Mouse (Mus musculus) forebrain, embryonic 10.5 days (tissue): ENCODE results near the gene Ick. TPM values are rescaled to one million over a fixed set of nuclear protein-coding genes. Genes with fewer than 3 reads are reported as not detected.
"Not testable (repeated sequence)": the region's sequence is repeated elsewhere in the genome, so short reads cannot be mapped to it uniquely, and the experiment has no call there.

Experiments used
- DNase-seq: peaks from one replicate; pipeline ENCODE4 v3.0.0-alpha.2; 2017; ENCODE audit warnings: low spot score; ENCODE audit errors: extremely low spot score
- H3K27ac ChIP-seq: fragments of 300-500 bp; sonication (generic); 2 replicates; pipeline ENCODE4 v1.5.1; 2016; ENCODE audit warnings: mild to moderate bottlenecking
- H3K27me3 ChIP-seq: fragments of 300-500 bp; sonication (generic); 2 replicates; pipeline ENCODE4 v1.6.1; 2016; ENCODE audit warnings: mild to moderate bottlenecking; ENCODE audit not compliant: poor library complexity, severe bottlenecking
- H3K36me3 ChIP-seq: fragments of 300-500 bp; sonication (generic); replicated peaks from 2 replicates; pipeline ENCODE4 v1.6.1; 2016; ENCODE audit warnings: mild to moderate bottlenecking, moderate library complexity
- H3K4me1 ChIP-seq: fragments of 300-500 bp; sonication (generic); 2 replicates; pipeline ENCODE4 v1.6.1; 2016
- H3K4me3 ChIP-seq: fragments of 300-500 bp; sonication (generic); 2 replicates; pipeline ENCODE4 v1.5.1; 2016; ENCODE audit warnings: mild to moderate bottlenecking, moderate library complexity
- H3K9me3 ChIP-seq: fragments of 300-500 bp; sonication (generic); 2 replicates; pipeline ENCODE4 v1.6.1; 2016; ENCODE audit warnings: mild to moderate bottlenecking, moderate library complexity
- WGBS: fragments of 180-500 bp; shearing (Covaris S2); methylation state at CpG from one replicate; pipeline ENCODE4 v1.1.7; 2016; 5-methylcytosine and 5-hydroxymethylcytosine counted together
- polyA plus RNA-seq: library from polyadenylated mRNA; unstranded; fragments of >200 nt; fragmentation: Nextera tagmentation; extraction: Ambion mirVana; gene quantifications from 2 replicates; pipeline ENCODE4 v1.2.1, GENCODE M21; 2016

Gene Ick
- polyA plus RNA-seq, 1 experiment from 2014 or later, result 36.0 TPM

- peaks cover 61% of the 10 kb centered on the region for H3K36me3 ChIP-seq
- H3K4me3 ChIP-seq, result no peak overlapping the region
- H3K27ac ChIP-seq, result no peak overlapping the region
- no peak for DNase-seq
- H3K4me1 ChIP-seq, result peaks cover 20% of the 10 kb centered on the region
- 88% methylated on average over 6 of the region's 6 CpGs for WGBS
- H3K9me3 ChIP-seq, result no peaks in the 10 kb centered on the region
- H3K27me3 ChIP-seq, result no peaks in the 10 kb centered on the region
These were observed 17.0 kb downstream of the Ick start for GRCm38 (mm10) chr9:78126007-78126406.

DNA sequence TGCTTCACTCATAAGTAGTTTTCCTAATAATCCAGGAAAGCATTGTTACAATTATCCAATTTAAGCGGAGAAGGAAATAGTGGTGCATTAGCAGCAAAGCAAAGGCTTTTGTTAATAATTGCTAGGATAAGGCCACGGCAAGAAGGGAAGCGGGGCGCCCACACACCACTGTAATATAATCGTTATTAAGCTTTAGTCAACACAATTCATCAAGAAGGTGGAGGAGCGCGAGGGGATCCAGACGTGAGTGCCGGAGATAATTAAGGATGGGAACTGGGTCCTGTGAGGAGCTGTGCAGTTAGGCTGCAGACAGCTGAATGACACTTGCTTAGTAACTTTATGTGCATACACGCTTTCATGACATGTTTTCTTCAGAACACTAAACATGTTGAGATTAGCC lies 17.7 kb downstream of the Ick start:
- no peak for DNase-seq
- Histone ChIP-seq H3K4me1 (peaks cover 20% of the 10 kb centered on the region), H3K9me3 (no peaks in the 10 kb centered on the region), H3K4me3 (no peak overlapping the region), H3K27me3 (no peaks in the 10 kb centered on the region), H3K36me3 (peaks cover 62% of the 10 kb centered on the region), H3K27ac (no peak overlapping the region)
- 79% methylated on average over 10 of the region's 10 CpGs for WGBS

DNA sequence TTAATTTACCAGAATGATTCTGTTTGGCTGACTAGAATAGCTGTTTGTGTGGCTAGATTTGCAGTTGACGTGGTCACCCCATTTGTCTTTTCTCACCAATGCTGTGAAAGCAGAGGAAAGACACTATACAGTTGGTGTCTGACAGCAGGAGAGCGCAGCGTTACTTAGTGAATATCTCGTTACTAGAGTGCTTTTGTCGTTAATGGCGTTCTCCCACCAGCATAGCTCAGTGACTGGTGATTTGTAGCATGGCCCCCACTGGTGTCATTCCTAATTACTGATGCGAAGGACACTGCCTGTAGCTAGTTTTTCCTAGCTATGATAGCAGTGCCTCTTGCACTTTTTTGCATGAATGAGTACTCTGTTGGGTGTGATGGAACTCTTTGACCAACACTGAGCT lies 26.7 kb downstream of the Ick start:
- peaks cover 96% of the 10 kb centered on the region for H3K36me3 ChIP-seq

GRCm38 (mm10) chr9:78138044-78138676 lies 29.2 kb downstream of the Ick start:
- Histone ChIP-seq H3K27ac (no peak overlapping the region), H3K36me3 (peaks cover 96% of the 10 kb centered on the region), H3K27me3 (no peaks in the 10 kb centered on the region), H3K4me1 (peaks cover 5% of the 10 kb centered on the region), H3K9me3 (peaks cover 10% of the 10 kb centered on the region), H3K4me3 (no peak overlapping the region)
- no peak for DNase-seq
- 93% methylated on average over 9 of the region's 9 CpGs for WGBS

More for the DNA sequence above, 26.7 kb downstream of the Ick start:
- H3K4me1 ChIP-seq, result peaks cover 5% of the 10 kb centered on the region
- 73% methylated on average over 7 of the region's 7 CpGs for WGBS
- H3K27ac ChIP-seq, result no peak overlapping the region
- DNase-seq, result no peak
- no peaks in the 10 kb centered on the region for H3K9me3 ChIP-seq
- no peak overlapping the region for H3K4me3 ChIP-seq
- H3K27me3 ChIP-seq, result no peaks in the 10 kb centered on the region

DNA sequence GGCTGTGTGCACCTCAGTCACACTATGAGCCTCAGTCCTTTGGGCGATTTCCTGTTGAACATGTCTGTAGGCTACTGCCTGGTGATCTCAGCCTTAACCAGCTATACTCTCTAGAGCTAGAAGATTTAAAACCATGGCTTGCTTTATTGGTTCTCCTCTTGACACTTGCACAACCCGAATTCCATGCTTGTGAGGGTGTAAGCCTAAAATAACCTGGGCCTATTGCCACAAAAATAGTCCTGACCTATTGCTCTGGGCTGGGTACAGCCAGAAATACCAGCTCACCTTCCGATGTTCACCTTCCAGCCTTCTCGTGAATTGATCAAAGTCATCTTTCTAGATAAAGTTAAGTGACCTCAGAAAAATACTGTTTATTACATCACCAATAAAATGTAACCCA lies 30.5 kb downstream of the Ick start:
- Histone ChIP-seq H3K4me1 (peaks cover 5% of the 10 kb centered on the region), H3K27ac (no peak overlapping the region), H3K27me3 (no peaks in the 10 kb centered on the region), H3K36me3 (peaks cover 95% of the 10 kb centered on the region), H3K4me3 (no peak overlapping the region), H3K9me3 (peaks cover 10% of the 10 kb centered on the region)
- 90% methylated on average over 4 of the region's 4 CpGs for WGBS
- DNase-seq, result no peak

- H3K27me3 ChIP-seq, result no peaks in the 10 kb centered on the region
- H3K4me3 ChIP-seq, result no peak overlapping the region
- H3K9me3 ChIP-seq, result peaks cover 10% of the 10 kb centered on the region
- H3K36me3 ChIP-seq, result peaks cover 94% of the 10 kb centered on the region
- H3K27ac ChIP-seq, result no peak overlapping the region
- 80% methylated on average over 4 of the region's 4 CpGs for WGBS
- no peaks in the 10 kb centered on the region for H3K4me1 ChIP-seq
- DNase-seq, result no peak
These were observed 37.1 kb downstream of the Ick start for GRCm38 (mm10) chr9:78146099-78146498.

DNA sequence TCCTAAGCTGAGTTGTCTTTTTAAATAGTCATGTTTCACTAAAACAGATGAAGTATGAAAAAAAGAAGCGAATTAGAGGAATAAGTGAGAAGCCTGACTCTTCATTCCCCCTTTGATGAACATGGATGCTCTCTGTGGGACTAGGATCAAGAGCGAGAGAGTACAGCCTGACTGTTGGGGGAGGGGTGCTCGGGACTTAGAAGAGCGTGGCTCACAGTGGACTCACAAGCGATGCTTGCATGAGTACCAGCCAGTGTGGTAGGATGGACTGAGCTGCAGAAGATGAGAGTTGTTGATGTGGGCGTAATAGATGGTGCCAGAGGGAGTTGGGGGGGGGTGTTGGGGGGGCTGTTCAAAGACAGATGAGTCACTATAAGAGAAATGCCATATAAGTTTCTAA lies 37.6 kb downstream of the Ick start:
- H3K9me3 ChIP-seq, result peaks cover 9% of the 10 kb centered on the region
- H3K27me3 ChIP-seq, result no peaks in the 10 kb centered on the region
- no peaks in the 10 kb centered on the region for H3K4me1 ChIP-seq
- 80% methylated on average over 6 of the region's 6 CpGs for WGBS
- no peak overlapping the region for H3K4me3 ChIP-seq
- DNase-seq, result no peak
- no peak overlapping the region for H3K27ac ChIP-seq
- H3K36me3 ChIP-seq, result peaks cover 94% of the 10 kb centered on the region

- H3K27me3 ChIP-seq, result no peaks in the 10 kb centered on the region
- WGBS, result 94% methylated on average over 6 of the region's 6 CpGs
These were observed 39.2 kb downstream of the Ick start for GRCm38 (mm10) chr9:78148149-78148548.

GRCm38 (mm10) chr9:78149770-78150169 lies 40.8 kb downstream of the Ick start:
- not testable (repeated sequence) for H3K4me1 ChIP-seq, H3K9me3 ChIP-seq, H3K27me3 ChIP-seq, H3K27ac ChIP-seq, DNase-seq, H3K4me3 ChIP-seq
- WGBS, result 85% methylated on average over 2 of the region's 2 CpGs
- peaks cover 93% of the 10 kb centered on the region for H3K36me3 ChIP-seq

More at GRCm38 (mm10) chr9:78148149-78148548, 39.2 kb downstream of the Ick start:
- Histone ChIP-seq H3K4me3 (no peak overlapping the region), H3K36me3 (peaks cover 92% of the 10 kb centered on the region), H3K9me3 (no peaks in the 10 kb centered on the region), H3K4me1 (no peaks in the 10 kb centered on the region), H3K27ac (no peak overlapping the region)
- no peak for DNase-seq

- no peaks in the 10 kb centered on the region for H3K4me1 ChIP-seq
- no peaks in the 10 kb centered on the region for H3K27me3 ChIP-seq
- peaks cover 98% of the 10 kb centered on the region for H3K36me3 ChIP-seq
- 88% methylated on average over 11 of the region's 11 CpGs for WGBS
- no peaks in the 10 kb centered on the region for H3K9me3 ChIP-seq
- DNase-seq, result no peak
- H3K4me3 ChIP-seq, result no peak overlapping the region
- no peak overlapping the region for H3K27ac ChIP-seq
These were observed 45.4 kb downstream of the Ick start for GRCm38 (mm10) chr9:78154211-78154977.

DNA sequence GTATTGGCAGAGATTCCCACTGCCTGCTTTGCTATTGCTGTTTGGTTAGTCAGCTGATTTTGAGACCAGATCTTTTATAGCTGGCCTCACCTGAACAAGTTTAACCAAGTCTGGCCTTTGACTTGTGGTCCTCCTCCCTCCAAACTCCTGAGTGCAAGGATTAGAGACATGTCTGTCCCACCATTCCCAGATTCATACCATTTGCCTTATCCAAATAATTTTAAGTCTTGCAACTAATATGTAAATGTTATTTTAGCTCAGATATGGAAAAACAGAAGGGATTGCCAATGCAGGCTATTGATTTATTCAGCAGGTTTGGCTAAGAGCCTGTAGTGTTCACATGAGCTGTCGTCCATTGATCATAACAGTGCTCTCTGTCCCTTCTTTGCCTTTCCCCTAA lies 48.2 kb downstream of the Ick start:
- WGBS, result 90% methylated on average over 1 of the region's 1 CpGs

DNA sequence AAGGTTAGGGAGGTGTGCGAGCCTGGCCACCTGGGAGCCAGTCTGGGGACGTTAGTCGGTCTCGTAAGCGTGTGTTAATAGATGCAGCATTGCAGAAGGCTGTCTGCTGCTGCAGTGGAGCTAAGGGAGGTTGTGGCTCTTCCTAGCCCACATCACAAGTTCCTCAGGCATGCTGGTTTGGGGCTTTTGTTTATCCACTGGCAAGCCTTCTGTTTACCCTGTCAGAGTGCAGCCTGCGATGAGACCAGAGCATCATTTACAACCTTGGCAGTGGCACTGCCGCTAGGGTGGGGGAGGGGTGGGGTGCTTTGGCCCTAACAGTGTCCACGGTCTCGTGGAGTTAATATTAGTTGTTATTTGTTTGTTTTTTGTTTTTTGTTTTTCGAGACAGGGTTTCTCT lies 54.3 kb downstream of the Ick start:
- Histone ChIP-seq H3K27ac (no peak overlapping the region), H3K4me1 (no peaks in the 10 kb centered on the region), H3K4me3 (no peak overlapping the region), H3K36me3 (peaks cover 99% of the 10 kb centered on the region), H3K9me3 (no peaks in the 10 kb centered on the region), H3K27me3 (no peaks in the 10 kb centered on the region)
- 85% methylated on average over 10 of the region's 10 CpGs for WGBS
- no peak for DNase-seq

More for the DNA sequence above, 48.2 kb downstream of the Ick start:
- H3K36me3 ChIP-seq, result peaks cover 98% of the 10 kb centered on the region
- no peak overlapping the region for H3K4me3 ChIP-seq
- no peak overlapping the region for H3K27ac ChIP-seq
- no peaks in the 10 kb centered on the region for H3K27me3 ChIP-seq
- H3K4me1 ChIP-seq, result no peaks in the 10 kb centered on the region
- no peak for DNase-seq
- no peaks in the 10 kb centered on the region for H3K9me3 ChIP-seq

- Histone ChIP-seq H3K27ac (no peak overlapping the region), H3K27me3 (no peaks in the 10 kb centered on the region), H3K4me1 (no peaks in the 10 kb centered on the region), H3K4me3 (no peak overlapping the region), H3K9me3 (no peaks in the 10 kb centered on the region), H3K36me3 (peaks cover 99% of the 10 kb centered on the region)
- DNase-seq, result no peak
- WGBS, result 96% methylated on average over 3 of the region's 3 CpGs
These were observed 55.7 kb downstream of the Ick start for GRCm38 (mm10) chr9:78164741-78165140.
